Mouse (Mus musculus) CH12.LX (cell line): ENCODE results near the gene Klrc1. TPM values are rescaled to one million over a fixed set of nuclear protein-coding genes. Genes with fewer than 3 reads are reported as not detected.

Experiments used
- DNase-seq: peaks from one replicate; pipeline ENCODE4 v3.0.0-alpha.2; 2013; ENCODE audit errors: extremely low read depth
- H3K27ac ChIP-seq: 2 replicates; pipeline ENCODE4 v1.5.1; 2012; ENCODE audit warnings: low read depth, mild to moderate bottlenecking, control low read depth, moderate library complexity; ENCODE audit not compliant: insufficient read depth
- H3K27me3 ChIP-seq: replicated peaks from 2 replicates; pipeline ENCODE3; 2012; ENCODE audit warnings: inconsistent platforms
- H3K36me3 ChIP-seq, 2 experiments: replicated peaks in 1 of 2; 2 replicates each; pipeline versions ENCODE3 to v1.6.1; 2012; ENCODE audit warnings: inconsistent platforms in 1 of 2, low read length in 1 of 2, mild to moderate bottlenecking in 1 of 2, mixed read lengths in 1 of 2, moderate library complexity in 1 of 2; ENCODE audit not compliant: control insufficient read depth in 1 of 2, insufficient read depth in 1 of 2
- H3K4me1 ChIP-seq, 2 experiments: 2 replicates each; pipeline ENCODE4 v1.6.1; 2012; ENCODE audit warnings: inconsistent platforms in 1 of 2, moderate library complexity in 1 of 2; ENCODE audit not compliant: insufficient read depth in 2 of 2, control insufficient read depth in 1 of 2
- H3K4me2 ChIP-seq: 2 replicates; pipeline ENCODE4 v1.6.1; 2012; ENCODE audit warnings: low read depth, mild to moderate bottlenecking, control low read depth; ENCODE audit not compliant: poor library complexity, insufficient read depth, severe bottlenecking
- H3K4me3 ChIP-seq, 3 experiments: fragments of 150-350 bp in 1 of 3; sonication (generic) in 1 of 3; replicated peaks in 1 of 3; 2 replicates each; pipeline versions ENCODE3 to v1.5.1; 2011 to 2012; ENCODE audit warnings: low read depth in 2 of 3, low read length in 2 of 3, mild to moderate bottlenecking in 2 of 3, moderate library complexity in 2 of 3, control low read depth in 1 of 3, improper control_type of control experiment in 1 of 3, inconsistent platforms in 1 of 3, mixed read lengths in 1 of 3; ENCODE audit not compliant: poor library complexity in 1 of 3
- H3K79me2 ChIP-seq: replicated peaks from 2 replicates; pipeline ENCODE4 v1.6.1; 2012; ENCODE audit warnings: mild to moderate bottlenecking, moderate library complexity; ENCODE audit not compliant: control insufficient read depth, poor library complexity, insufficient read depth, severe bottlenecking; ENCODE audit errors: extremely low read depth
- H3K9ac ChIP-seq: 2 replicates; pipeline ENCODE4 v1.6.1; 2012; ENCODE audit warnings: low read depth, mild to moderate bottlenecking, control low read depth, moderate library complexity; ENCODE audit not compliant: insufficient read depth
- H3K9me3 ChIP-seq: replicated peaks from 2 replicates; pipeline ENCODE3; 2012; ENCODE audit warnings: low read length, inconsistent platforms, mixed read lengths
- CHD1 ChIP-seq: IDR thresholded peaks from 2 replicates; pipeline ENCODE4 v1.6.1; 2012; ENCODE audit warnings: low read depth, low read length, improper control_type of control experiment, inconsistent platforms
- ETS1 ChIP-seq: conservative IDR thresholded peaks from 2 replicates; pipeline ENCODE4 v1.6.1; 2012; ENCODE audit warnings: low read depth, mild to moderate bottlenecking, inconsistent platforms, low read length, improper control_type of control experiment, moderate library complexity
- GABPA ChIP-seq: IDR thresholded peaks from 2 replicates; pipeline ENCODE4 v1.6.1; 2012; ENCODE audit warnings: low read depth, low read length, improper control_type of control experiment, inconsistent platforms; ENCODE audit not compliant: insufficient replicate concordance
- JUN ChIP-seq: IDR thresholded peaks from 2 replicates; pipeline ENCODE4 v1.6.1; 2011; ENCODE audit warnings: low read depth, mild to moderate bottlenecking, low read length, improper control_type of control experiment, moderate library complexity; ENCODE audit not compliant: insufficient read depth
- MAZ ChIP-seq: IDR thresholded peaks from 2 replicates; pipeline ENCODE4 v1.6.1; 2012; ENCODE audit warnings: low read depth, mild to moderate bottlenecking, inconsistent platforms, low read length, improper control_type of control experiment, moderate library complexity
- MEF2A ChIP-seq: IDR thresholded peaks from 2 replicates; pipeline ENCODE4 v1.6.1; 2014; ENCODE audit warnings: low read depth, mild to moderate bottlenecking, inconsistent platforms, low read length, improper control_type of control experiment, borderline replicate concordance
- NRF1 ChIP-seq: IDR thresholded peaks from 2 replicates; pipeline ENCODE4 v1.6.1; 2014; ENCODE audit warnings: low read depth, mild to moderate bottlenecking, inconsistent platforms, low read length, improper control_type of control experiment, moderate library complexity
- PAX5 ChIP-seq: IDR thresholded peaks from 2 replicates; pipeline ENCODE4 v1.6.1; 2012; ENCODE audit warnings: low read length, inconsistent platforms, mixed read lengths
- POLR2A ChIP-seq: IDR thresholded peaks from 2 replicates; pipeline ENCODE4 v1.6.1; 2011; ENCODE audit warnings: low read depth, mild to moderate bottlenecking, improper control_type of control experiment, low read length
- POLR2AphosphoS2 ChIP-seq: IDR thresholded peaks from 2 replicates; pipeline ENCODE4 v1.6.1; 2011; ENCODE audit warnings: low read depth, low read length, improper control_type of control experiment
- RAD21 ChIP-seq: IDR thresholded peaks from 2 replicates; pipeline ENCODE4 v1.6.1; 2011; ENCODE audit warnings: low read depth, mild to moderate bottlenecking, low read length, improper control_type of control experiment, moderate library complexity
- UBTF ChIP-seq: IDR thresholded peaks from 2 replicates; pipeline ENCODE4 v1.6.1; 2012; ENCODE audit warnings: low read depth, mild to moderate bottlenecking, inconsistent platforms, low read length, improper control_type of control experiment, moderate library complexity
- USF1 ChIP-seq: IDR thresholded peaks from 2 replicates; pipeline ENCODE4 v1.6.1; 2014; ENCODE audit warnings: low read depth, mild to moderate bottlenecking, inconsistent platforms, low read length, improper control_type of control experiment
- USF2 ChIP-seq: conservative IDR thresholded peaks from 2 replicates; pipeline ENCODE4 v1.6.1; 2011; ENCODE audit warnings: low read depth, low read length, improper control_type of control experiment
- ZKSCAN1 ChIP-seq: IDR thresholded peaks from 2 replicates; pipeline ENCODE4 v1.6.1; 2012; ENCODE audit warnings: low read depth, inconsistent platforms, low read length, improper control_type of control experiment, borderline replicate concordance
- ZNF384 ChIP-seq: IDR thresholded peaks from 2 replicates; pipeline ENCODE4 v1.6.1; 2012; ENCODE audit warnings: low read depth, low read length, improper control_type of control experiment, inconsistent platforms
- dilution Hi-C: fragments of 300-500 bp; cut with MboI; formaldehyde crosslinking; loops from 2 replicates; pipeline ENCODE4 v1.14.3; 2020; ENCODE audit warnings: low sequenced_read_pairs; ENCODE audit not compliant: extremely low pct_unique_long_range_greater_than_20kb, extremely low pct_ligation_motif_present
- in situ Hi-C: fragments of 300-500 bp; cut with MboI; formaldehyde crosslinking; loops from 3 replicates; pipeline ENCODE4 v1.14.3; 2019; ENCODE audit warnings: low sequenced_read_pairs, low pct_ligation_motif_present, low pct_unique_long_range_greater_than_20kb, mixed read lengths
- polyA plus RNA-seq: library from polyadenylated mRNA; unstranded; fragments of >175 nt; gene quantifications from 2 replicates; pipeline ENCODE4 v1.2.1, GENCODE M21; 2012; ENCODE audit warnings: low read depth; ENCODE audit not compliant: insufficient read length
- total RNA-seq, 2 experiments: library from RNA; depleted of rRNA; stranded (reverse); fragments of 300-350 nt in 1 of 2; fragments of >200 nt in 1 of 2; gene quantifications; 2 replicates each; pipeline ENCODE4 v1.2.3; 2012 to 2014

Gene Klrc1
- total and polyA plus RNA-seq, 3 experiments, result not detected

DNA sequence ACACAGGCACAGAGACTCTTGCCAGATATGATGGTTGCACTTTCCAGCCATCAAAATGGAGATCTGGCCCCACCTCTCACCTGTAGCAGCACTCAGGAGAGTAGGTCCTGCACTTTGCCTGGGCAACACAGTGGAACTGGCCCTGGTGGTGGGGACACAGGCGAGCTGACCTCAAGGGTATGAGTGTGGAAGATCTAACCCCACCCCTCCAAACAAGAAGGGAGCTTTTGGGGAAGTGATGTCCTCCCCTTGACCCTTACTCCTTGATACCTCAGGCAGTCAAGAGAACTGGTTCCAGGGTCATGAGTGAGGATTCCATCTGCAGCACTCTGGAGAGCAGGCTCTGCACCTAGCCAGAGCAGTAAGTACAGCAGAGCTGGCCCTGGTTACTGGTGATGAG lies 42.6 kb upstream of the Klrc1 start:
- no peaks in the 10 kb centered on the region for H3K27me3 ChIP-seq
- no peak overlapping the region for H3K9ac ChIP-seq
- TF ChIP-seq UBTF (no peak), CHD1 (no peak), GABPA (no peak), NRF1 (no peak), USF1 (no peak), ETS1 (no peak)
- TF ChIP-seq, all 38 proteins: peak for 0
- Histone ChIP-seq H3K4me2 (no peak overlapping the region), H3K36me3 (no peaks in the 10 kb centered on the region), H3K79me2 (no peaks in the 10 kb centered on the region), H3K27ac (no peak overlapping the region), H3K9me3 (no peaks in the 10 kb centered on the region), H3K4me1 (no peaks in the 10 kb centered on the region), H3K4me3 (no peak overlapping the region)
- dilution Hi-C loops, result no loop called here
- in situ Hi-C loops, result no loop called here
- no peak for DNase-seq

GRCm38 (mm10) chr6:129720487-129720886 lies 41.7 kb upstream of the Klrc1 start:
- no peaks in the 10 kb centered on the region for H3K79me2 ChIP-seq

GRCm38 (mm10) chr6:129717032-129717431 lies 38.3 kb upstream of the Klrc1 start, which contains the start of gene Klri1:
Gene Klri1, minus strand, starts transcription at chr6:129717132.
- dilution Hi-C loops, result no loop called here
- Histone ChIP-seq H3K4me1 (peaks cover 0 to 9% of the 10 kb centered on the region in 2 experiments; a peak in 1 of 4 replicates), H3K4me3 (no peak within 1 kb of the TSS), H3K27me3 (no peaks in the 10 kb centered on the region), H3K79me2 (no peaks in the 10 kb centered on the region), H3K27ac (no peak within 1 kb of the TSS), H3K36me3 (no peaks in the 10 kb centered on the region), H3K4me2 (no peak within 1 kb of the TSS), H3K9me3 (no peaks in the 10 kb centered on the region), H3K9ac (no peak within 1 kb of the TSS)
- DNase-seq, result no peak
- TF ChIP-seq ZNF384 (no peak), RAD21 (no peak), PAX5 (no peak), POLR2A (no peak), MEF2A (no peak), MAZ (no peak), POLR2AphosphoS2 (no peak), ZKSCAN1 (no peak), USF2 (no peak), JUN (no peak)
- in situ Hi-C loops, result no loop called here

More at GRCm38 (mm10) chr6:129720487-129720886, 41.7 kb upstream of the Klrc1 start:
- H3K27ac ChIP-seq, result no peak overlapping the region
- in situ Hi-C loops (no loop called here), dilution Hi-C loops (no loop called here)
- no peaks in the 10 kb centered on the region for H3K4me1 ChIP-seq
- TF ChIP-seq GABPA (no peak), MAZ (no peak), MEF2A (no peak), RAD21 (no peak)
- no peaks in the 10 kb centered on the region for H3K27me3 ChIP-seq
- DNase-seq, result no peak
- no peaks in the 10 kb centered on the region for H3K36me3 ChIP-seq
- no peaks in the 10 kb centered on the region for H3K9me3 ChIP-seq
- H3K9ac ChIP-seq, result no peak overlapping the region
- H3K4me3 ChIP-seq, result no peak overlapping the region
- no peak overlapping the region for H3K4me2 ChIP-seq
